Mouse (Mus musculus): Measurements from ENCODE around the gene Fer1l5. TPM values are rescaled to one million over a fixed set of nuclear protein-coding genes. Genes with fewer than 3 reads are reported as not detected.

Gene Fer1l5
- not detected for total RNA-seq (2021)

GRCm38 (mm10) chr1:36371934-36372845 lies at the start of gene Fer1l5:
Gene Fer1l5 (plus strand): TSS chr1:36372291.
- intact Hi-C loops (cut with DNase I): no loop called here
- DNase-seq (ENCODE audit: extremely low spot score in 1 of 2, low spot score in 2 of 2): no peak

- no peak for DNase-seq (ENCODE audit: extremely low spot score in 1 of 2, low spot score in 2 of 2)
- intact Hi-C loops (cut with DNase I): no loop called here
These were observed 49.0 kb upstream of the Fer1l5 start for GRCm38 (mm10) chr1:36323076-36323475.

GRCm38 (mm10) chr1:36323746-36324448 lies 48.2 kb upstream of the Fer1l5 start:
- intact Hi-C loops (cut with DNase I): no loop called here
- peak; percentile 38 to 62 for DNase-seq (ENCODE audit: extremely low spot score in 1 of 2, low spot score in 2 of 2)

DNA sequence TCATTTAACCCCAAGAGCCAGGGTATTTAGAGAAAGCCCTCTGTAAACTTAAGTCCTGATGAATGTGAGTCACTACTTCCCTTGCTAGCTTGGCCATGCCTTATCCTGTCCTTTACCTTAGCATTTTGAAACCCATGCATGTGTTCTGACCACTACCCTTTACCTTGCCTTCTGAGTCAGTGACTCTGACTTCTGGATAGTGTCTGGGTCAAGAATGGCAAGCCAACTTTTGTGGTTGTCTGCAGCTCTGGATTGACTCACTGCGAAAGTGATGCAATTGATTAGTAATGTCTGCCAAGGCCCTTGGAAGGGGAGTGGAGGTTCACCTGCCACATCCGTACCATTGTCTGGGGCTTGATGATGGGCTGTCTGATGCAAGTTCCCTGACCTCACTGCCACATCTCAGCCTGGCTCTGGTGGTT lies 46.2 kb upstream of the Fer1l5 start:
- intact Hi-C loops (cut with DNase I): loop anchor here (5.0 kb wide), 1 partner anchor 171 kb away; no protein-coding TSS in a partner anchor
- DNase-seq (ENCODE audit: extremely low spot score in 1 of 2, low spot score in 2 of 2): no peak

GRCm38 (mm10) chr1:36326815-36327214 lies 45.3 kb upstream of the Fer1l5 start:
- DNase-seq (ENCODE audit: extremely low spot score in 1 of 2, low spot score in 2 of 2): no peak
- intact Hi-C loops (cut with DNase I): loop anchor here (5.0 kb wide), 1 partner anchor 170 kb away; no protein-coding TSS in a partner anchor

DNA sequence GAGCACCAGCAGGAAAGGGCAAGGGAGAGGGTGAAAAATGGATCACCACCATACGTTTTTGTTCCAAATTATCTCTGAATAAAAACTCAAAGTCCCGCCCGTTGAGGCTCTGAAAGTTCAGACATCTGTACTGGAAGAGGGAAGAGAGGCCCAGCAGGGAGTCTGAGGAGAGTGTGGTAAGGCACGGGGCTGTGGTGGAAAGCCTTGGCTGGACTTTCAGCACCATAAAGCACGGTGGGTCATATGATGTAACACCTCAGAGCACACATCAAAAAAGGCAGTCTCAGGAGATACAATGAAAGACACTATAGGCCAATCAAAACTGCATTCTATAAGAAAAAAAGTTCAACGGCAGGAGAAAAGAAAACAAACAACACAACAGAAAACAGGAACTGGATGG lies 40.3 kb upstream of the Fer1l5 start:
- no peak for DNase-seq (ENCODE audit: extremely low spot score in 1 of 2, low spot score in 2 of 2)
- intact Hi-C loops (cut with DNase I): no loop called here

DNA sequence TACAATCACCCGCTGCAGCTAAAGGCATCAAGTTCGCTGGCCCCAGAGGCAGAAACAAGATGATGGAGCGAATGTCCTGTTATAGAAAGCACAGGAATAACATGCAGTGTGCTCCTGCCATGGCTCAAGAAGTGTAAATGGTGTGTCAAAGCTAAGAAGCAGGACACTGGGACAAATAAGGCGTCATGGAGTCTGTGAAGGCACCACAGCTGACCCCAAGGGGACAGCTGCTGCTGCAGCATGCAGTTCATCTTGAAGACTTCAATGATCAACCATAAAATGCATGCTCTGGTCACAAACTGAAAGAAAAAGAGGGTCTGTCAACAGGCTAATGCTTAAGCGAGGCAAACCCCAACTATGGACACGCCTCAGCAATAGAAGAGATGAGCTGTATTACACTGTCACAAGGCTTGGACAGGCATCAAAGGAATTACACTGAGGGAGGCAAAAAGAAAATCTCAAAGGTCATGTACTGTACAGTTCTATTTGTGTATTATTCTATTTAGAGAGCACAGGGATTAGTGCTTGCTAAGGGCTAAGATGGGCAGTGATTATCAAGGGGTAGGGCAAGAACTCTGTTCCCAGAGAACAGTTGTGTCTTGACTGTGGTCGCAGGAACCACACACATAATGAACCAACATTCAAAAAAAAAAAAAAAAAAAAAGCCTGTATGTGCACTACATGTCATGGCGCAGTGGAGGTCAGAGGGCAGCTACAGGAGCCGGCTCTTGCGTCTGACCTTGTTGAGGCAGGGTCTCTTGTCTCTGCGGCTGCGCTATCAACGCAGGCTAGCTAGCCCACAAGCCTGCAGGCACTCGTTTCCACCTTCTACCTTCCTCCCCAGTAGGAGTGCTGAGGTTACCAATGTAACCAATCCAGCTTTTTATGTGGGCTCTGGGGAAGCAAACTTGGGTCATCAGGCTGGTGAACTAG lies 38.9 kb upstream of the Fer1l5 start:
- intact Hi-C loops (cut with DNase I): no loop called here
- DNase-seq (ENCODE audit: extremely low spot score in 1 of 2, low spot score in 2 of 2): no peak

- intact Hi-C loops (cut with DNase I): loop anchor here (10.0 kb wide), 1 partner anchor 168 kb away; no protein-coding TSS in a partner anchor
- DNase-seq (ENCODE audit: extremely low spot score in 1 of 2, low spot score in 2 of 2): no peak
These were observed 29.5 kb upstream of the Fer1l5 start for GRCm38 (mm10) chr1:36342547-36342946.

GRCm38 (mm10) chr1:36352351-36352750 lies 19.7 kb upstream of the Fer1l5 start:
- no peak for DNase-seq (ENCODE audit: extremely low spot score in 1 of 2, low spot score in 2 of 2)
- intact Hi-C loops (cut with DNase I): no loop called here

DNA sequence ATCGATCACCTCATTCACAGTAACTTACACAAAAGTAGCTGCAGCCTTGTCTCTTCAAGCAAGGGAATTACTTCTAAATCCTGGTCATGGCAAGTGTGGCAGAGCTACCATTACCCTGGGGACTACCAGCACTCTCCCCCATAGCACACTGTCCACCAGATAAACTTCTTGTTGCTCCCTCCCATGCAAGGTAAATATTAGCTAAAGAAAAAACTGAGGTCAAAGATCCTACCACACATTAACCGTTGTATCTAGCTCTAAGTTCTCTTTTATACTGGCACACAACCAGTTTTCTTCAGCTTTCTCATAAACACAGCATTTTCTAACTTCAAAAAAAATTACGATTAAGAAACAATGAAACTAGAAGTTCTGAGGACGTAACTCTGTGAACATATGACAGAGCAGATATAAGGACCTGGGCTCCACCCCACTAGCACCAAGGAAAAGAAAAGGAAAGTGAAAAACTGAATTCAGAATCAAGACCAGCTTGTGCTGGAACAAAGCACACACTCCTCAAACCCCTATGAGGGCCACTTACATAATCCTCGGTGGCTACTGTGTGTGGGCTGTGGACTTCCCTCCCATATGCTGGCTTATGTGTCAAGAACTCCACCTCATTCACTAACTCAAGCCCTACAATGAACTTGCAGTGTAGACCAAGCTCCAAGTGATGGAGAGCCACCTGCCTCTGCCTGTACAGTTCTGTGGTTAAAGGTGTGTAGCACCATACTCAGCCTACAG lies 15.0 kb upstream of the Fer1l5 start:
- intact Hi-C loops (cut with DNase I): no loop called here
- no peak for DNase-seq (ENCODE audit: extremely low spot score in 1 of 2, low spot score in 2 of 2)

DNA sequence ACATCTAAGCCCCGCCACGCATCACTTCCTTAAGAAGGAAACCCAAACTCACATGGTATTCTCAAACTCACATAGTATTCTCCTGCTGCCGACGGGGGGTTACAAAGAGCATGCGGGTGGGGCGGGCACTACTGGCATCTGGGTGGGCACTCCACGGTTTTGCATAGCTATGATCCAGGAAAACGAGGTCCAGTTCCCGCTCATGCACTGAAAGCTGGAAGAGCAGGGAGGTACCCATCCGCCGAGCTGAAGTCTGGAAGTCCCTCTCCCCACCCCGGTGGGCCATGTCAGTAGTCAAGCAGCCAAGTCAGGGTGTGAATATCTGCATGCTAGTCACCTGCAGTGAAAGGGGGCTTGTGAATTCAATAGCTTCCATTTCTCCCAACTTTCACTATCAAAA lies 4.4 kb upstream of the Fer1l5 start:
- DNase-seq (ENCODE audit: extremely low spot score in 1 of 2, low spot score in 2 of 2): peak in 1 of 2 experiments; percentile 26
- intact Hi-C loops (cut with DNase I): loop anchor here (10.0 kb wide), 1 partner anchor 107 kb away; the partner anchor contains the start of gene Cnnm4

- intact Hi-C loops (cut with DNase I): loop anchor here (10.0 kb wide), 1 partner anchor 106 kb away; the partner anchor contains the start of gene Cnnm4
- peak in 1 of 2 experiments; percentile 78 for DNase-seq (ENCODE audit: extremely low spot score in 1 of 2, low spot score in 2 of 2)
These were observed 3.8 kb upstream of the Fer1l5 start for GRCm38 (mm10) chr1:36368112-36368968.

- DNase-seq (ENCODE audit: extremely low spot score in 1 of 2, low spot score in 2 of 2): peak; percentile 75 to 93
- intact Hi-C loops (cut with DNase I): loop anchor here (10.0 kb wide), 1 partner anchor 106 kb away; the partner anchor contains the start of gene Cnnm4
These were observed 3.0 kb upstream of the Fer1l5 start, which contains the start of gene Kansl3 for GRCm38 (mm10) chr1:36368969-36369645. Gene Kansl3 (minus strand): TSS chr1:36369181.

- DNase-seq (ENCODE audit: extremely low spot score in 1 of 2, low spot score in 2 of 2): no peak
- intact Hi-C loops (cut with DNase I): no loop called here
These were observed 1.2 kb upstream of the Fer1l5 start for GRCm38 (mm10) chr1:36370918-36371317.

DNA sequence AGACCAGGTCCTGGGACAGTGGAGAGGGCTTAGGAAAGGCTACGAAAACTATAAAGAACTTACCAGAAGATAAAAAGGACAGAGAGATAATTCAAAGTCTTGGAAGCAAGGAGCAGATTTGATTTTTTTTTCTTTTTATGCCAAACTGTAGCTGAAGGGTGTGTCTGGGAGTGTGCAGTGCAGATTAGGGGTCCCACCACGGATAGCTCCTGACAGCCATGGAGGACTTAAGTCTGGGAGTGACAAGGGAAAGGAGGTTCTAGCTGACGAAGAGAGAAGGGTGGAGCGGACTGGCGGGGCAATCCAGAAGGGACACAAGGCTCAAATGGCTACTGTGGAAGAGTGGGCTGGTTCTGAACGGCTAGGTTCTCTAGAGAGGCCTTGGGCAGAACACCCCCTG lies 6.8 kb downstream of the Fer1l5 start:
- no peak for DNase-seq (ENCODE audit: extremely low spot score in 1 of 2, low spot score in 2 of 2)
- intact Hi-C loops (cut with DNase I): no loop called here

DNA sequence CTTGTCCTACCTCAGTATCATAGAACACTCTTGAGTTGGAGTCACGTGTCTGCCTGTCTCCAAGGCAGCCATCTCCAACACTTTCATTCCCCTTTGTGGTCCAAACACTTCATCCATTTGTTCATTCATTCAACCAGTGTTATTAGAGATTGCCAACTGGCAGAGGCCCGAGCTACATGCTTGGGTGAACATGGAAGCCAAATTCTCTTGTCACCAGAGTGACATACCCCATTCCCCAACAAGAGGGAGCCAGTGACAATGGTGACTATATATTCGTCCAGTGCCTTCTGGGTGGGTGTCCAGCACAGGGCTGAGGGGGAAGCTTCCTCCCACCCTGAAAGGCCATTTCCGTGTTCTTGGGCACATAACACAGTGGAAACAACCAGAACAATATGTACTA lies 7.5 kb downstream of the Fer1l5 start:
- no peak for DNase-seq (ENCODE audit: extremely low spot score in 1 of 2, low spot score in 2 of 2)
- intact Hi-C loops (cut with DNase I): no loop called here
